Mouse (Mus musculus) left cerebral cortex, adult 6 months (tissue): ENCODE measurements around the gene Cep126. TPM values are rescaled to one million over a fixed set of nuclear protein-coding genes. Genes with fewer than 3 reads are reported as not detected.

Experiments
- long read RNA-seq, 2 experiments: library from polyadenylated mRNA; unstranded; transcript quantifications; one replicate each; pipeline ENCODE4 v2.0.0; 2019 to 2020
- polyA plus RNA-seq: library from polyadenylated mRNA; unstranded; fragments of <200 nt; fragmentation: Nextera tagmentation; gene quantifications from 2 replicates; pipeline ENCODE4 v1.2.3, GENCODE M21; 2021

Cep126 gene
- 2.4 and 4.9 TPM in 2 replicates for polyA plus RNA-seq
- long read RNA-seq, experiment 1, partial matches to known transcripts = 2 of 5 reads
- long read RNA-seq, experiment 1, other reads (novel, unspliced or antisense) = 3 of 5 reads
- long read RNA-seq, experiment 2, partial matches to known transcripts = 5 of 7 reads
- long read RNA-seq, experiment 2, other reads (novel, unspliced or antisense) = 2 of 7 reads

GRCm38 (mm10) chr9:8134117-8134574 lies at the start of gene Cep126:
Cep126 (minus strand) TSS chr9:8134294.

DNA sequence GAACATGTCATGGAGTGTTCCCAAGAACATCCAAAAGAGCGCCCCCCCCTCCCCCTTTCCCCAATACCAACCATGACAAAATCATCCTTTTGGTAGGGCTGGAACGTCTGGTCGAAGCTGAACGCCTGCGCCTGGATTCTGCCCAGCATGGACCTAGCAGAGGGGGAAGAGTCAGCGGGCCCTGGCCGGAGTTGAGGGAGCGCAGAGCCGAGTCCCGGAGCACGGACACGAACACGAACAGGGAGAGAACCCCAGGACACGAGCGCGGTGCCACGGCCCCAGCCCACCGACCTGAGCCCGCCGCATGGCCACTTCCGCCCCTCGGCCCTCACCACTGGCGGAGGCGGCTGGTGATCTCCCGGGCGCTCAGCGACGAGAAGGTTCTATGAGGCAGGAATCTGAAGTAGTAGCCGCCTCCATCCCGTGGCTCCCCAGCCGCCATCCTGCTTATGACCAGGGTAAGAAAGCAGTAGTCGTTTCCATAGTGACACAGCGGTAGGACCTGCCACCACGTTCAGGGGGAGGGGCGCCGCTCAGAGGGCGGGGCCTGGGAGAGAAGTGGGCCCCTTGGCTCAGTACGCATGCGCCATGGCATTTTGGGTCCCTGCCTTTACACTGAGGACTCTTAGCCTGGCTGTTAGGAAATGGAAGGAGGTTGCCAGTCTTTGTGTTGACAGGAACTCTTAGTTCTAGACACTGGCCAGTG lies 91.6 kb downstream of the Cep126 start, which contains the start of gene Cfap300:
Gene Cfap300, minus strand, starts transcription at position 486 of the 706 bp plus-strand sequence.

Other genes with a start within 250 kb of the Cep126 start
- 3.7 and 4.5 TPM in 2 replicates for gene Yap1, start 129.7 kb downstream of the Cep126 start, polyA plus RNA-seq
- 2.6 and 2.8 TPM in 2 replicates for gene Cfap300, start 91.5 kb downstream of the Cep126 start, polyA plus RNA-seq